Mouse (Mus musculus): Measurements from ENCODE around the gene Asic4. TPM values are rescaled to one million over a fixed set of nuclear protein-coding genes. Genes with fewer than 3 reads are reported as not detected.

The Asic4 gene
- polyA plus RNA-seq, 1 experiment from 2014 or later: 0.61 TPM

DNA sequence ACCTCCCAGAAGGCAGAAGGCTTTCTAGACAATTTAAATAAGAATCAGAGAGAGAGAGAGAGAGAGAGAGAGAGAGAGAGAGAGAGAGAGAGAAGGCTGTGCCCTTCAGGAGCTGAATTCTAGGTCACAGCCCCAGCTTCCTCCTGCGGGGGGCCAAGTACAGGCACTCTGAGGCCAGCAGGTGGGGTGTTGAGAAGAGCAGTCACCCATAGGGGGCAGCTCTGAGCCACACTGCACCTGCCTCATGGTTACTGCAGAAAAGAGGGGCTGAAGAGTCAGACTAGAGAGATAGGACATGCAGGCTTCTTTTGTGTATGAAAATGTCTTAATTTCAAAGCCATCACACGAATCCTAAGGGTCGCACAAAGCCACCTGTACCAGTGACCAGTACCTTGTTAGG lies 36.5 kb upstream of the Asic4 start:
- H3K9ac ChIP-seq (ENCODE audit: low read length): no peak overlapping the region
- H3K27me3 ChIP-seq (ENCODE audit: control insufficient read depth, insufficient read depth, low read length): no peaks in the 10 kb centered on the region
- no peak for DNase-seq (ENCODE audit: low spot score)
- 0 out of 2 replicates have a peak, but pooled peaks cover 1% of the 10 kb centered on the region for H3K4me1 ChIP-seq (replicated peaks; ENCODE audit: control insufficient read depth, insufficient read depth, low read length)
- no peak overlapping the region for H3K4me3 ChIP-seq (ENCODE audit: low read depth, low read length)
- 64% methylated on average over 3 of the region's 3 CpGs for WGBS
- H3K36me3 ChIP-seq (ENCODE audit: control insufficient read depth, insufficient read depth, low read length): no peaks in the 10 kb centered on the region
- H3K27ac ChIP-seq (ENCODE audit: low read depth, low read length): no peak overlapping the region
- ATAC-seq (replicated peaks; ENCODE audit: low FRiP score): no peak
- H3K4me2 ChIP-seq (ENCODE audit: low read depth, low read length, severe bottlenecking): no peak overlapping the region
- no peaks in the 10 kb centered on the region for H3K9me3 ChIP-seq (ENCODE audit: control insufficient read depth, low read length)

DNA sequence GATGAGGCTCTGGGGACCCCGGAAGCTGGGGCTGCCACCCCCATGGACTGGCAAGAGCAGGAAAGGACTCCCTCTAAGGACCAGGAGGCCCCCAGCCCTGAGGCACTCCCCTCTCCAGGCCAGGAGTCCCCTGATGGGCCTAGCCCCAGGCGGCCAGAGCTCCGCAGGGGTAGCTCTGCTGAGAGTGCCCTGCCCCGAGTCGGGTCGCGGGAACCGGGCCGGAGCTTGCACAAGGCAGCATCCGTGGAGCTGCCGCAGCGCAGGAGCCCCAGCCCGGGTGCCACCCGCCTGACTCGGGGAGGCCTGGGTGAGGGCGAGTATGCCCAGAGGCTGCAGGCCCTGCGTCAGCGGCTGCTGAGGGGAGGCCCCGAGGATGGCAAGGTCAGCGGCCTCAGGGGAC lies 28.4 kb upstream of the Asic4 start:
- H3K4me1 ChIP-seq (replicated peaks; ENCODE audit: control insufficient read depth, insufficient read depth, low read length): peaks cover 16% of the 10 kb centered on the region
- peak overlapping the region; percentile 50; the same call in 1 of the 2 replicates for H3K4me2 ChIP-seq (ENCODE audit: low read depth, low read length, severe bottlenecking)
- peaks cover 44% of the 10 kb centered on the region for H3K27me3 ChIP-seq (ENCODE audit: control insufficient read depth, insufficient read depth, low read length)
- WGBS: 3% methylated on average over 20 of the region's 20 CpGs
- ATAC-seq (replicated peaks; ENCODE audit: low FRiP score): 0 out of 2 replicates have a peak, but pooled peaks have one; percentile 26
- no peaks in the 10 kb centered on the region for H3K9me3 ChIP-seq (ENCODE audit: control insufficient read depth, low read length)
- 0 out of 2 replicates have a peak overlapping the region, but pooled peaks have one; percentile 34 for H3K4me3 ChIP-seq (ENCODE audit: low read depth, low read length)
- H3K27ac ChIP-seq (ENCODE audit: low read depth, low read length): no peak overlapping the region
- H3K36me3 ChIP-seq (ENCODE audit: control insufficient read depth, insufficient read depth, low read length): no peaks in the 10 kb centered on the region
- peak overlapping the region; percentile 27; the same call in 1 of the 2 replicates for H3K9ac ChIP-seq (ENCODE audit: low read length)
- peak; percentile 68 for DNase-seq (ENCODE audit: low spot score)

- peaks cover 16% of the 10 kb centered on the region for H3K4me1 ChIP-seq (replicated peaks; ENCODE audit: control insufficient read depth, insufficient read depth, low read length)
- H3K4me2 ChIP-seq (ENCODE audit: low read depth, low read length, severe bottlenecking): peak overlapping the region; percentile 50
- 2% methylated on average over 32 of the region's 32 CpGs for WGBS
- no peak overlapping the region for H3K27ac ChIP-seq (ENCODE audit: low read depth, low read length)
- peak overlapping the region; percentile 44 for H3K9ac ChIP-seq (ENCODE audit: low read length)
- peak overlapping the region; percentile 34 for H3K4me3 ChIP-seq (ENCODE audit: low read depth, low read length)
- ATAC-seq (replicated peaks; ENCODE audit: low FRiP score) (no peak), DNase-seq (ENCODE audit: low spot score) (no peak)
- H3K36me3 ChIP-seq (ENCODE audit: control insufficient read depth, insufficient read depth, low read length): no peaks in the 10 kb centered on the region
- peaks cover 44% of the 10 kb centered on the region for H3K27me3 ChIP-seq (ENCODE audit: control insufficient read depth, insufficient read depth, low read length)
- H3K9me3 ChIP-seq (ENCODE audit: control insufficient read depth, low read length): no peaks in the 10 kb centered on the region
Observed at GRCm38 (mm10) chr1:75422216-75422822, 27.9 kb upstream of the Asic4 start.

GRCm38 (mm10) chr1:75422823-75423471 lies 27.3 kb upstream of the Asic4 start:
- under 1% methylated on average over 70 of the region's 71 CpGs for WGBS
- H3K9ac ChIP-seq (ENCODE audit: low read length): peak overlapping the region; percentile 44
- peaks cover 44% of the 10 kb centered on the region for H3K27me3 ChIP-seq (ENCODE audit: control insufficient read depth, insufficient read depth, low read length)
- H3K4me3 ChIP-seq (ENCODE audit: low read depth, low read length): peak overlapping the region; percentile 34
- DNase-seq (ENCODE audit: low spot score) (peak; percentile 72), ATAC-seq (replicated peaks; ENCODE audit: low FRiP score) (0 out of 2 replicates have a peak, but pooled peaks have one; percentile 29)
- no peaks in the 10 kb centered on the region for H3K36me3 ChIP-seq (ENCODE audit: control insufficient read depth, insufficient read depth, low read length)
- peaks cover 16% of the 10 kb centered on the region for H3K4me1 ChIP-seq (replicated peaks; ENCODE audit: control insufficient read depth, insufficient read depth, low read length)
- no peaks in the 10 kb centered on the region for H3K9me3 ChIP-seq (ENCODE audit: control insufficient read depth, low read length)
- H3K4me2 ChIP-seq (ENCODE audit: low read depth, low read length, severe bottlenecking): peak overlapping the region; percentile 50
- no peak overlapping the region for H3K27ac ChIP-seq (ENCODE audit: low read depth, low read length)

DNA sequence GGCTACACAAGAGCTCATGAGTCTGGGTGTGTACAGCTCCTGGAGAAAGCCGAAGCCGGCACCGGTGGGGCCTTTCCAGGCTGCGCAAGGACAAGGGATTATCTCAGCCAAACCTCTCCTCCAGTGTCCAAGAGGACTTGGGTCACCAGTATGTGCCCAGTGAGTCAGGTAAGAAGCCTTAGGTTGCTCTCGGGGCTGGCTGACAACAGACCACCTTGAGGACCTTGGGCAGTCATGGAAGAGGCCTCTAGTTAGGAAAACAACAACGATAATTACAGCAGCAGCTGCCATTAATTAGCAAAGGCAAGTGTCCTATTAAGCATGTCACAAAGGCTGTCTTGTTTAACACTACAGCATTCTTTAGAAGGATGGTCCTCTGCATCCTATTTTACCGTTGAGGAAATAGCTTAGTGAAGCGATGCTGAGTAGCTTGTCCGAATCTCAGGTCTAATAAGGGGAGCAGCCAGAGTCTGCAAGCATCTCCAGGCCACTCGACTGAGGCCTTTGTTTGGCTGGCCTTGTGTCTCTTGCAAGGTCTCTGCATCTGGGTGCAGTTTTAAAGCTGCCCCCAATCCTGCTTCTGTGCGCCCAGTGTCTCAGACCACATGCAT lies 26.4 kb upstream of the Asic4 start:
- Histone ChIP-seq H3K27ac (ENCODE audit: low read depth, low read length) (no peak overlapping the region), H3K4me1 (replicated peaks; ENCODE audit: control insufficient read depth, insufficient read depth, low read length) (peaks cover 16% of the 10 kb centered on the region), H3K9me3 (ENCODE audit: control insufficient read depth, low read length) (no peaks in the 10 kb centered on the region), H3K4me3 (ENCODE audit: low read depth, low read length) (no peak overlapping the region), H3K4me2 (ENCODE audit: low read depth, low read length, severe bottlenecking) (no peak overlapping the region), H3K27me3 (ENCODE audit: control insufficient read depth, insufficient read depth, low read length) (peaks cover 44% of the 10 kb centered on the region), H3K9ac (ENCODE audit: low read length) (no peak overlapping the region), H3K36me3 (ENCODE audit: control insufficient read depth, insufficient read depth, low read length) (no peaks in the 10 kb centered on the region)
- no peak for DNase-seq (ENCODE audit: low spot score)
- 25% methylated on average over 11 of the region's 11 CpGs for WGBS
- ATAC-seq (replicated peaks; ENCODE audit: low FRiP score): no peak

DNA sequence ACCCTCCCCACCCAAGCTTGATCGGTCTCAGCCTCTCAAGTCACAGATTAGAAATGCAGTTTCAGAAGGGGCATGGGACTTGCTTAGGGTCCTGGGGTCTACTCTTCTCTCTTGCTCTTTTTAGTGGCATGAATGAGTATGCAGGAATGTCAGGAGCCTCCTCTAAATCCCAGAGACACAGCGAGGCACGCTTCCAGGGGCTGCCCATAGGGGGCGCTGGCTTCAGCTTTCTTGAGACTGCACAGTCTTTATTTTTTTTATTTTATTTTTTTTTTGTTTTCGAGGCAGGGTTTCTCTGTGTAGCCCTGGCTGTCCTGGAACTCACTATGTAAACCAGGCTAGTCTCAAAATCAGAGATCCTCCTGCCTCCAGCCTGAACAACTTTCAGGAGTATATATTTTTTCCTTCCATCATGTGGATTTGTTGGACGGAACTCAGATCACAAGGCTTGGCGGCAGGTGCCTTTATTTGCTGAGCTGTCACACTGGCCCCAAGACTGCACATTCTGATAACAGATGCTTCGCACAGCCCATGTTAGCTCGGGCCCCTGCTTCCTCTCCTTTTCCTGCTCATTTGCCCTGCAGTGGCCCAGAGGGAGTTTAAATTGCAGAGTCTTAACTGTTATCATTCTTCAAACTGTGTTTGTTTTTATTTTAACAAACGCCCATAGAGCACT lies 24.3 kb upstream of the Asic4 start:
- H3K9me3 ChIP-seq (ENCODE audit: control insufficient read depth, low read length): no peaks in the 10 kb centered on the region
- H3K27ac ChIP-seq (ENCODE audit: low read depth, low read length): no peak overlapping the region
- H3K27me3 ChIP-seq (ENCODE audit: control insufficient read depth, insufficient read depth, low read length): peaks cover 40% of the 10 kb centered on the region
- no peak for ATAC-seq (replicated peaks; ENCODE audit: low FRiP score)
- H3K36me3 ChIP-seq (ENCODE audit: control insufficient read depth, insufficient read depth, low read length): no peaks in the 10 kb centered on the region
- H3K4me1 ChIP-seq (replicated peaks; ENCODE audit: control insufficient read depth, insufficient read depth, low read length): peaks cover 16% of the 10 kb centered on the region
- no peak overlapping the region for H3K4me2 ChIP-seq (ENCODE audit: low read depth, low read length, severe bottlenecking)
- H3K9ac ChIP-seq (ENCODE audit: low read length): no peak overlapping the region
- WGBS: 37% methylated on average over 10 of the region's 10 CpGs
- peak; percentile 89 for DNase-seq (ENCODE audit: low spot score)
- H3K4me3 ChIP-seq (ENCODE audit: low read depth, low read length): no peak overlapping the region

- H3K36me3 ChIP-seq (ENCODE audit: control insufficient read depth, insufficient read depth, low read length): no peaks in the 10 kb centered on the region
- peak within 1 kb of the TSS; percentile 53 for H3K4me3 ChIP-seq (ENCODE audit: low read depth, low read length)
- H3K9me3 ChIP-seq (ENCODE audit: control insufficient read depth, low read length): no peaks in the 10 kb centered on the region
- no peaks in the 10 kb centered on the region for H3K27me3 ChIP-seq (ENCODE audit: control insufficient read depth, insufficient read depth, low read length)
- DNase-seq (ENCODE audit: low spot score) (peak; percentile 87), ATAC-seq (replicated peaks; ENCODE audit: low FRiP score) (peak; percentile 88)
- peaks cover 5% of the 10 kb centered on the region; the same call in 1 of the 2 replicates for H3K4me1 ChIP-seq (replicated peaks; ENCODE audit: control insufficient read depth, insufficient read depth, low read length)
- peak within 1 kb of the TSS; percentile 63 for H3K9ac ChIP-seq (ENCODE audit: low read length)
- H3K27ac ChIP-seq (ENCODE audit: low read depth, low read length): no peak within 1 kb of the TSS
- 6% methylated on average over 28 of the region's 28 CpGs for WGBS
- H3K4me2 ChIP-seq (ENCODE audit: low read depth, low read length, severe bottlenecking): peak within 1 kb of the TSS; percentile 67
Observed at GRCm38 (mm10) chr1:75435475-75436328, 14.5 kb upstream of the Asic4 start, which contains the start of gene Gmppa. Gene Gmppa (plus strand): TSS chr1:75435930.

- H3K9me3 ChIP-seq (ENCODE audit: control insufficient read depth, low read length): no peaks in the 10 kb centered on the region
- peaks cover 15% of the 10 kb centered on the region for H3K4me1 ChIP-seq (replicated peaks; ENCODE audit: control insufficient read depth, insufficient read depth, low read length)
- no peak overlapping the region for H3K27ac ChIP-seq (ENCODE audit: low read depth, low read length)
- no peak overlapping the region for H3K9ac ChIP-seq (ENCODE audit: low read length)
- no peak overlapping the region for H3K4me2 ChIP-seq (ENCODE audit: low read depth, low read length, severe bottlenecking)
- no peaks in the 10 kb centered on the region for H3K27me3 ChIP-seq (ENCODE audit: control insufficient read depth, insufficient read depth, low read length)
- DNase-seq (ENCODE audit: low spot score) (no peak), ATAC-seq (replicated peaks; ENCODE audit: low FRiP score) (no peak)
- no peak overlapping the region for H3K4me3 ChIP-seq (ENCODE audit: low read depth, low read length)
- H3K36me3 ChIP-seq (ENCODE audit: control insufficient read depth, insufficient read depth, low read length): no peaks in the 10 kb centered on the region
- WGBS: 82% methylated on average over 8 of the region's 9 CpGs
Observed at GRCm38 (mm10) chr1:75438782-75439181, 11.5 kb upstream of the Asic4 start.
